Mouse (Mus musculus): Measurements from ENCODE around the gene Dock10.

GRCm38 (mm10) chr1:80713920-80714319 is 44.4 kb downstream of the Dock10 start:
- TF ChIP-seq POLR2A (IDR thresholded peaks at IDR 0.05; ENCODE audit: insufficient read length, low read depth) (no peak), CEBPB (IDR thresholded peaks at IDR 0.05; ENCODE audit: insufficient read depth, poor library complexity, severe bottlenecking) (no peak), TCF12 (IDR thresholded peaks at IDR 0.05; ENCODE audit: insufficient read depth, poor library complexity, severe bottlenecking) (no peak), SRF (IDR thresholded peaks at IDR 0.05; ENCODE audit: control insufficient read depth, insufficient read length, low read depth) (no peak), MAX (IDR thresholded peaks at IDR 0.05; ENCODE audit: low read depth) (no peak), MYOG (IDR thresholded peaks at IDR 0.05; ENCODE audit: control insufficient read depth in 1 of 3, insufficient read depth in 1 of 3, insufficient read length in 2 of 3, low read depth in 2 of 3) (no peak), USF1 (IDR thresholded peaks at IDR 0.05; ENCODE audit: low read depth) (no peak), MYOD1 (IDR thresholded peaks at IDR 0.05; ENCODE audit: control insufficient read depth in 1 of 3, insufficient read length in 2 of 3, low read depth in 2 of 3) (no peak)
